Mouse (Mus musculus) regulatory T cell (primary cell): ENCODE data around the gene Sptan1.
"Not testable (repeated sequence)": the region's sequence is repeated elsewhere in the genome, so short reads cannot be mapped to it uniquely, and the experiment has no call there.

ENCODE experiments used
- in situ Hi-C: fragments of 300-600 bp; cut with MboI, MseI; formaldehyde crosslinking; loops from one replicate; pipeline ENCODE4 v1.15.1; 2025; ENCODE audit warnings: high pct_unique_total_duplicates

Sptan1 gene

GRCm38 (mm10) chr2:29991962-29992361 is 26.6 kb downstream of the Sptan1 start:
- in situ Hi-C loops: no loop called here

DNA sequence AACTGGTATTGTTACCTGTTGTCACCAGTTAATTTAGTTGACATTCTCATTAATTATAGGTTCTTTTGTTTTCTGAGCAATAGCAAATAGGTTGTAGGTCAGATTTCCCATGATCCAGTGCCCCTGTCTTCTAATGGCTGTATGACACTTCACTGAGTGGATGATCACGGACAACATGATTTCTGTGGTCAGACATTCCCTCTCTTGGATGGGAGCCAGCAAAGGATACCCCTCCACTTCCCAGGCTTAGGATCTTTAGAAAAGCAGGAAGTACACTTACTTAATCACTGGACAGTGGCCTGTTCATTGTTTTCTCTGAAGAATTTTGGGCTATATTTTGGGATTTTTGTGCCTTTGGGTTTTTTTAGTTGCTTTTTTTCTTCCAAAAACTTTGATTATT is 43.7 kb downstream of the Sptan1 start:
- in situ Hi-C loops: loop anchor here (25.0 kb wide), 1 partner anchor 847 kb away; no protein-coding TSS in a partner anchor

GRCm38 (mm10) chr2:30010840-30011281 is 45.5 kb downstream of the Sptan1 start:
- in situ Hi-C loops: loop anchor here (25.0 kb wide), 1 partner anchor 849 kb away; no protein-coding TSS in a partner anchor

DNA sequence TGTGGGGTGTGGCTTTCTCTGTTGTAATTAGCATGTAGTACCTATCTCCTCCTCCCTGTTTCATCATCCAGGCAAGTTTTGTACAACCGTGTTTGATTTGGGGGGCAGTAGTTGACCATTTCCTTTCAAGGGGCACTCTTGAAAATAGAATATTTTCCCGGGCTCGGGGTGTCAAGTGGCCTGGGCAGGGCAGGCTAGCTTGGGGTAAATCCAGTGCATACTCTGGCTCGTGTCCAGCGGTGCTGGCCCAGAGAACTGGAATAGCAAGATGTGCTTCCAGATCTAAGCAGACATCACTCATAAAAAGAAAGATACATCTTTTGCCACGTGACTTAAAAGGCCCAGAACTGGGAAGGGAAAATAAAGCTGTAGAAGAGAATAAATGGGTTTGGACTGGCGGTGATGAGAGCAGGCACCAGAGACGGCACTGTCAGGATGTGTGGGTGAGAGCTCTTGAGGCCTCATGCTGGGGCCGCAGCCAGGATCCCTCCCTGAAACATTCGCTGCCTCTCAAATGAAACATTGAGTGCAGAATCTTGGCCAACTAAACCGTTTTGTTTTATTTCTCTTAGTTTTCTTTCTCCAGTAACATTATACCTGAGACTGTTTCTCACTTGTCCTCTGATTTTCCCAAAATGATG is 49.1 kb downstream of the Sptan1 start:
- in situ Hi-C loops: loop anchor here (25.0 kb wide), 1 partner anchor 852 kb away; no protein-coding TSS in a partner anchor

DNA sequence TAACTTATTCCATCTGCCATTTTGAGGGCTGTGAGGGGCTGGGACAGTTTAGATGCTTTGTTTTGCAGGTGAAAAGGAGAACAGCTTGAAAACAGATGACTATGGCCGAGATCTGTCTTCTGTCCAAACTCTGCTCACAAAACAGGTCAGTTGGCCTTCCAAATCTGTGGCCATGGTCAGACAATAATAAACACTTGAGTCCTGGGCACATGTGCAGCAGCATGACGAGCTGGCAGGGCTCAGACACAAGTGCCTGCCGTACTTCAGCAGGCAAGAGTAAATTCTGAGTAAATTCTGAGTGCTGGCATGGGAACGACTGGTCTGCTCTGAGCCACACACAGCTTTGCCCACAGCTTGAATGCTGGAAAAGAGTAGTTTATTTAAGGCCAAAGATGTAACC is 60.1 kb downstream of the Sptan1 start:
- in situ Hi-C loops: no loop called here

DNA sequence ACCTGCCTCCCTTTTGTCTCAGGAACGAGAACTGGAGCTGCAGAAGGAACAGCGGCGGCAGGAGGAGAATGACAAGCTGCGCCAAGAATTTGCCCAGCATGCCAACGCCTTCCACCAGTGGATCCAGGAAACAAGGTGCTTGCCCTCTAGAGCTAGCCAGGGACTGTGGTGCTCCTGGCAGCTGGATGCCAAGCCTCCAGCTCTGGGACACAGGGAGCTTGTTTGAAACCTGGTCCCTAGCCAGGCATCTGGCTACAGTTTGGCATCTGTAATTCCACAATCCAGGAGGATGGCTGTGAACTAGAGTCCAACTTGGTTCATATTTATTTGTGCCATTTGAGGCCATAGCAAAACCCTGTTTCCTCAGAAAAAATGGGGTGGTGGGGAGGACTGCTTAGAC is 61.6 kb downstream of the Sptan1 start:
- in situ Hi-C loops: no loop called here

- in situ Hi-C loops: no loop called here
Observed at GRCm38 (mm10) chr2:30032244-30032846, 67.0 kb downstream of the Sptan1 start.

DNA sequence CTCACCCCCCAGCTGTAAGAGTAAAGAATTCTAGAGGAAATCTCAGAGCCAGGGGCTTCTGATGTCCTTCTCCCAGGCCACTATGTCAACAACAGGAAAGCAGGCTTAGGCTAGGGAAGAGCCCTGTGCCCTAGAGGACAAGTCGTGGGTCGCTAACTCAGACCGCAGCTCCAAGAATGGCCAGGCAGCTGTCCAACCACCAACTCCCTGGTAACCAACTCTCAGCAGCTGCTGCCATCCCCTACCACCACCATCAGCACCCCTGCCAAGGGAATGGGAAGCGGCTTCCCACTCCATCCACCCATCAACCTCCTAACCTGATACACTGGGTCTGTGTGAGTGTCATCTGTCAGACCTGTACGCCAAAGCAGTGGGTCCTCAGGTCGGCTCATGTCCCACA is 67.6 kb downstream of the Sptan1 start:
- in situ Hi-C loops: no loop called here

DNA sequence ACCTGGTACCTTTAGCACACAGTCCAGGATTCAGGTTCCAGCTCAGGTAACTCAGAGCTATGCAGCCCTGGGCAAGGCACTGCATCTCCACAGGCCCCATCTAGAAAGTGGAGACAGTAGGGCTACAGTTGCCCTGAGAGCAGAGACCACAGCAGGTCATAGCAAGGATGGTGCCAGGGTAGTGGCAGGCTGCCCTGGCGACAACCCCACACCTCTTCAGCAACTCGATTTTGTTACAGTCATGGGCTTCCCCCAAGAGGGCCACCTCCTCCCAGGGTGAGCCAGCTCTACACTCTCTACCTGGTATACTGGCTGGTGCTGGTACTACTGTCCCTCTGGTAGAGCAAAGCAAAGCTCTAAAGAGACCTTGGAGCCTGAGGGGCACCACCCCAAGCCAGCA is 72.4 kb downstream of the Sptan1 start:
- in situ Hi-C loops: no loop called here

GRCm38 (mm10) chr2:30038370-30038769 is 73.0 kb downstream of the Sptan1 start:
- in situ Hi-C loops: no loop called here

GRCm38 (mm10) chr2:30039687-30040086 is 74.3 kb downstream of the Sptan1 start:
- in situ Hi-C loops: no loop called here

DNA sequence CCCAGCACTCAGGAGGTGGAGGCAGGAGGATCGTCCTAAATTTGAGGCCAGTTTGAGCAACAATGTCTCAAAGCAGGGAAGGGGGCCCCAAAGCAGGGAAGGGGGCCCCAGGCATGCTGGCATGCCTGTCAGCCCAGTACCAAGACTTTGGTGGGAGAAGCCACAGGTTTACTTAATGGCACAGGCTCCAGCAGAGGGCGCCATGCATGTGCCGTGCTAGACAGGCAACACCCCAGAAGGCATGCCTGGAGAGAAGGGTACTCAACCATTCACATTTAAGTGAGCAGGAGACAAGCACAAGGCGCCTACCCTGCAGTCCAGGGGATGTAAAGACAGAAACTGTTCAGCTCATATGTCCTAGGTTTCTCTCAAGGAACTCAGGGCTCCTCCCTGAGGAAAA is 77.1 kb downstream of the Sptan1 start:
- in situ Hi-C loops: no loop called here

DNA sequence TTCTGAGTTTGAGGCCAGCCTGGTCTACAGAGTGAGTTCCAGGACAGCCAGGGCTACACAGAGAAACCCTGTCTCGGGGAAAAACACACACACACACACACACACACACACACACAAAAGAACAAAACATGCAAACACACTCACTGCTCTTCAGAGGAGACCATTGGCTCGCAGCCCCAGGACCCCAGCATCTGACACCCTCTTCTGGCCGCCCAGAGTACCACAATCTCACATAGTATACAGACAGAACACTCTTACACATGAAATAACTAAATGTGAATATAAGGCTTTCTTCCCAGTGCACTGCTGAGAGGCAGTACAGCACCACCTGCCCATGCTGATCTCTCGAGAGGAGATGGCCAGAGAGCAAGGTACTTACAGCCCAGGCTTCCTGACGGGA is 79.2 kb downstream of the Sptan1 start:
- in situ Hi-C loops: no loop called here

DNA sequence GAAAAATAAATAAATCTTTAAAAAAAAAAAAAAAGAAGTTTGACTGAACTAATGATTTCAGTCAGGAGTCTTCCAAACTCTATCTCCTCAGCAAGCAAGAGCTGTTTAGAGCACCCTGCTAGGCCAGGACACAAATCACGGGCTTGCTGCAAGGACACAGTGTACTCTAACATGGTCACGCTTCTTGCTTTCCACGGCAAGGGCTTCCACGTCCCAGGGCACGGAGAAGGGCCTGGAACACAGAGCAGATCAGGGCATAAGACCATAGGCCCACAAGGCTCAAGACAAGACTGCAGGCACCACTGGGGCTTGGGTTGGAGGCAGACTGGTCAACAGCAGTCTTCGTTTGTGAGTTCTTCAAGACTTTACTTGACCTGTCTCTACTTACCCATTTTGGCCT is 81.8 kb downstream of the Sptan1 start:
- in situ Hi-C loops: loop anchor here (5.0 kb wide), 1 partner anchor 35 kb away; no protein-coding TSS in a partner anchor

DNA sequence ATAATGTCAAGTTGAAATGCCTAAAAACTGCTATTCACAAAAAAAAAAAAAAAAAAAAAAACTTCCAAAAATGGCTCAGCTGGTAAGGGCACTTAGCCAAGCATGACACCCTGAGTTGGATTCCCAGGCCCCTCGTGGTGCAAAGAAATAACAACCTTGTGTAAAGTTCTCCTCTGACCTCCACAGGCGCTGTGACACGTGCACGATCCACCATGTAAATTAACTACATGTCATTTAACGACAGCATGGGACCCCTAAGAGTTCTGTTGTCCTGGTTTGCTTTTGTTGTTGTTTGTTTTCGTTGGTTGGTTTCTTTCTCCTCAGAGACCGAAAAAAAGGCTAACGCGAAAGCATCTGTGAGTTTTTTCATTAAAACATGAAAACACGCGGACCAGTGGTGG is 82.7 kb downstream of the Sptan1 start:
- in situ Hi-C loops: loop anchor here (5.0 kb wide), 1 partner anchor 34 kb away; no protein-coding TSS in a partner anchor

- in situ Hi-C loops: loop anchor here (5.0 kb wide), 1 partner anchor 33 kb away; no protein-coding TSS in a partner anchor
Observed at GRCm38 (mm10) chr2:30048699-30049388, 83.5 kb downstream of the Sptan1 start, which contains the start of gene Wdr34. Wdr34 (minus strand) TSS chr2:30048881.

GRCm38 (mm10) chr2:30049831-30050230 is 84.5 kb downstream of the Sptan1 start:
- in situ Hi-C loops: loop anchor here (5.0 kb wide), 1 partner anchor 32 kb away; no protein-coding TSS in a partner anchor

- in situ Hi-C loops: no loop called here
Observed at GRCm38 (mm10) chr2:30051992-30052761, 86.8 kb downstream of the Sptan1 start.

DNA sequence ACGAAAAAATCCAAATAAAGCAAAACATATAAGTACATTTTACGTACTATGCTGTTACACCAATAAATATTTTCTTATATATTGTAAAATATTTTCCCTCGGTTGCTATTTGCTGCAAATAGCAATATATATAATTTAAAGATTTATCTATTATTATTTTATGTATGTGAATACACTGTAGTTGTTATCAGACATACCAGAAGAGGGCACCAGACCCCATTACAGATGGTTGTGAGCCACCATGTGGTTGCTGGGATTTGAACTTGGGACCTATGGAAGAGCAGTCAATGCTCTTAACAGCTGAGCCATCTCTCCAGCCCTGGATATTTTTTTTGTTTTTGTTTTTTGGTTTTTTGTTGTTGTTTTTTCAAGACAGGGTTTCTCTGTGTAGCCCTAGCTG is 90.0 kb downstream of the Sptan1 start:
- in situ Hi-C loops: not testable (repeated sequence)

- in situ Hi-C loops: no loop called here
Observed at GRCm38 (mm10) chr2:30056736-30057135, 91.4 kb downstream of the Sptan1 start.

- in situ Hi-C loops: no loop called here
Observed at GRCm38 (mm10) chr2:30057223-30057904, 92.0 kb downstream of the Sptan1 start, which contains the start of gene Set. Set (plus strand) TSS chr2:30057378.
